Mouse (Mus musculus): ENCODE measurements around the gene Foxp1. TPM values are rescaled to one million over a fixed set of nuclear protein-coding genes. Genes with fewer than 3 reads are reported as not detected.
A peak's percentile ranks its signal among the peaks of the same experiment; 100 is the strongest.

The Foxp1 gene
- polyA plus RNA-seq, 1 experiment from 2014 or later = 148 TPM

DNA sequence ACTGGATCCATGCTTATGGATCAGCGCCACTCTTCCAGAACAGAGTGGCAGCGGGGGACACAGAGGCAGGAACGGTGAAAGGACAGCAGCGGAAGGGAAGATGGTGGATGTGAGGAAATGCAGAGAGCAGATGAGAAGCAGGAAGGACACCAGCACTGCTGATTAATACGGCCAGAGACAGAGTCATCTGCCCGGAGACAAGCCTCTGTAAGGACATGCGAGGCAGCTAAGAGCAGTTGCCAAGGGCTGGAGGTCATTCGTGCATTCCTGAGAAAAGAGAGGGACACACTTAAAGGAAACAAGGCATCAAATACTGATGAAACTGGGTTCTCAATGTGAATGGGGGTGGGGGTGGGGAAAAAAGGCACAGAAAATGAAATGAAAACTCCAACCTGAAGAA is 459.6 kb downstream of the Foxp1 start:
- Histone ChIP-seq H3K4me2 (ENCODE audit: low read depth, low read length) (no peak overlapping the region), H3K36me3 (replicated peaks; ENCODE audit: control insufficient read depth, insufficient read depth, low read depth, low read length) (no peaks in the 10 kb centered on the region), H3K27me3 (ENCODE audit: control insufficient read depth, insufficient read depth, low read length) (no peaks in the 10 kb centered on the region), H3K4me3 (ENCODE audit: low read depth, low read length) (no peak overlapping the region), H3K4me1 (ENCODE audit: control insufficient read depth, insufficient read depth, low read length) (no peaks in the 10 kb centered on the region; the same call in 1 of the 2 replicates), H3K9me3 (replicated peaks; ENCODE audit: control insufficient read depth, low read length) (no peaks in the 10 kb centered on the region), H3K27ac (replicated peaks; ENCODE audit: low read depth, low read length) (no peak overlapping the region), H3K9ac (replicated peaks; ENCODE audit: low read length) (no peak overlapping the region)
- 80% methylated on average over 8 of the region's 8 CpGs for WGBS
- no peak for DNase-seq (ENCODE audit: low spot score)
- ATAC-seq (replicated peaks; ENCODE audit: insufficient number of reproducible peaks, low FRiP score, low TSS enrichment, low read depth) = no peak

DNA sequence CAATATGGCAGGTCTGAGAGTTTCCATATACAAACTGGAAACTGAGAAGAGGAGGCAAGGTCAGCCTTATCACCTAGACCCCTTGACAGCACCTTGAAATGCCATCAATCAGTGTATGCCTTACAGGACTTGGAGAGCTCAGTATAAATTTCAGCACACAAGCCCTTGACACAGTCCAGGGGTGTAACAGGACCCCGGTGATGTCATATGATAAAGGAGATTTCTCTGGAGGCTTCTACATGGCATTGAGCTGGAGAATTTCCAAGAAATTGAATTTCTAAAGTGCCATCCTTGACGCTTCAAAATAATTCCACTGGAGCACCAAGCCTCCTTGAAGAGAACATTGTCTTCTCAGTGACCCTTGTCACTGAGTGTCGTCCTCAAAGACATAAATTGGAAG is 463.8 kb downstream of the Foxp1 start:
- no peaks in the 10 kb centered on the region for H3K9me3 ChIP-seq (replicated peaks; ENCODE audit: control insufficient read depth, low read length)
- no peak overlapping the region for H3K27ac ChIP-seq (replicated peaks; ENCODE audit: low read depth, low read length)
- ATAC-seq (replicated peaks; ENCODE audit: insufficient number of reproducible peaks, low FRiP score, low TSS enrichment, low read depth) (no peak), DNase-seq (ENCODE audit: low spot score) (peak; percentile 17)
- no peaks in the 10 kb centered on the region; the same call in 1 of the 2 replicates for H3K4me1 ChIP-seq (ENCODE audit: control insufficient read depth, insufficient read depth, low read length)
- H3K9ac ChIP-seq (replicated peaks; ENCODE audit: low read length) = no peak overlapping the region
- WGBS = 59% methylated on average over 3 of the region's 3 CpGs
- H3K4me3 ChIP-seq (ENCODE audit: low read depth, low read length) = no peak overlapping the region
- no peak overlapping the region for H3K4me2 ChIP-seq (ENCODE audit: low read depth, low read length)
- no peaks in the 10 kb centered on the region for H3K36me3 ChIP-seq (replicated peaks; ENCODE audit: control insufficient read depth, insufficient read depth, low read depth, low read length)
- no peaks in the 10 kb centered on the region for H3K27me3 ChIP-seq (ENCODE audit: control insufficient read depth, insufficient read depth, low read length)

- H3K27ac ChIP-seq (replicated peaks; ENCODE audit: low read depth, low read length) = no peak overlapping the region
- H3K27me3 ChIP-seq (ENCODE audit: control insufficient read depth, insufficient read depth, low read length) = no peaks in the 10 kb centered on the region
- 91% methylated on average over 4 of the region's 4 CpGs for WGBS
- no peaks in the 10 kb centered on the region for H3K36me3 ChIP-seq (replicated peaks; ENCODE audit: control insufficient read depth, insufficient read depth, low read depth, low read length)
- H3K4me3 ChIP-seq (ENCODE audit: low read depth, low read length) = no peak overlapping the region
- H3K4me1 ChIP-seq (ENCODE audit: control insufficient read depth, insufficient read depth, low read length) = no peaks in the 10 kb centered on the region; the same call in 1 of the 2 replicates
- ATAC-seq (replicated peaks; ENCODE audit: insufficient number of reproducible peaks, low FRiP score, low TSS enrichment, low read depth) (no peak), DNase-seq (ENCODE audit: low spot score) (no peak)
- no peak overlapping the region for H3K4me2 ChIP-seq (ENCODE audit: low read depth, low read length)
- H3K9ac ChIP-seq (replicated peaks; ENCODE audit: low read length) = no peak overlapping the region
- H3K9me3 ChIP-seq (replicated peaks; ENCODE audit: control insufficient read depth, low read length) = no peaks in the 10 kb centered on the region
These were observed 465.4 kb downstream of the Foxp1 start for GRCm38 (mm10) chr6:99057113-99057553.

DNA sequence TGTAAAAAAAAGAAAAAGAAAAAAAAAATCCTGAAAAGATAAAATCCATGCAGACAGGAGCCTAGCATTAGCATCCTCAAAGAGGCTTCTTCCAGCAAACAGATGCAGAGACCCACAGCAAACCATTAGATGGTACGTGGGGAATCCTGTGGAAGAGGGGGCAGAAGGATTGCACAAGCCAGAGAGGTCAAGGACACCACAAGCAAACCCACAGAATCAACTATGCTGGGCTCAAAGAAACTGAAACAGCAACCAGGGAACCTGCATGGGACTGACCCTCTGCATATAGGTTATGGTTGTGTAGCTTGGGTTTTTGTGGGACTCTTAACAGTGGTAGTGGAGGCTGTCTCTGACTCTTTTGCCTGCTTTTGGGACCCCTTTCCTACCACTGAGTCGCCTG is 466.1 kb downstream of the Foxp1 start:
- Histone ChIP-seq H3K9me3 (replicated peaks; ENCODE audit: control insufficient read depth, low read length) (no peaks in the 10 kb centered on the region), H3K27ac (replicated peaks; ENCODE audit: low read depth, low read length) (no peak overlapping the region), H3K4me2 (ENCODE audit: low read depth, low read length) (no peak overlapping the region), H3K36me3 (replicated peaks; ENCODE audit: control insufficient read depth, insufficient read depth, low read depth, low read length) (no peaks in the 10 kb centered on the region), H3K27me3 (ENCODE audit: control insufficient read depth, insufficient read depth, low read length) (no peaks in the 10 kb centered on the region), H3K9ac (replicated peaks; ENCODE audit: low read length) (no peak overlapping the region), H3K4me3 (ENCODE audit: low read depth, low read length) (no peak overlapping the region), H3K4me1 (ENCODE audit: control insufficient read depth, insufficient read depth, low read length) (no peaks in the 10 kb centered on the region; the same call in 1 of the 2 replicates)
- ATAC-seq (replicated peaks; ENCODE audit: insufficient number of reproducible peaks, low FRiP score, low TSS enrichment, low read depth) (no peak), DNase-seq (ENCODE audit: low spot score) (no peak)
- WGBS = 69% methylated on average over 2 of the region's 2 CpGs

DNA sequence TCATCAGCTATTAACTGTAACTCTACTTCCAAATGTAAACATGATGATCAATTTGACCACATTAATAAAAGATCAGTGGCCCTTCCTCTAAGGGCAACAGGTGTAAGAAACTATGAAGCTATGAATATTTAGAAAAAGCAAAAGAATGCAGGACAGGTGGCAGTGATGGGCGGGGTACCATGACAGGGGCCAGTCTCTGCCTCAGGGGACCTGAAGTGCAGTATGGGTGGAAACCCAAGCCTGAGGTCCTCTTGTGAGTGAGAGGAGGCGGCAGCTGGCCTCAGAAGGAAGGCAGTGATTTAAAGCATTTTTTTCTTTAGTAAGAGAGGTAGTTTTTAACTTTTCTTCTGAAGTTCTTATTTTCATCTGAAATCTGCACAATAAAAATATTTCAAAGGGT is 468.5 kb downstream of the Foxp1 start:
- no peak overlapping the region for H3K4me3 ChIP-seq (ENCODE audit: low read depth, low read length)
- 76% methylated on average over 2 of the region's 2 CpGs for WGBS
- H3K4me1 ChIP-seq (ENCODE audit: control insufficient read depth, insufficient read depth, low read length) = no peaks in the 10 kb centered on the region; the same call in 1 of the 2 replicates
- ATAC-seq (replicated peaks; ENCODE audit: insufficient number of reproducible peaks, low FRiP score, low TSS enrichment, low read depth) (no peak), DNase-seq (ENCODE audit: low spot score) (no peak)
- no peaks in the 10 kb centered on the region for H3K9me3 ChIP-seq (replicated peaks; ENCODE audit: control insufficient read depth, low read length)
- H3K27me3 ChIP-seq (ENCODE audit: control insufficient read depth, insufficient read depth, low read length) = no peaks in the 10 kb centered on the region
- H3K9ac ChIP-seq (replicated peaks; ENCODE audit: low read length) = no peak overlapping the region
- H3K4me2 ChIP-seq (ENCODE audit: low read depth, low read length) = no peak overlapping the region
- no peak overlapping the region for H3K27ac ChIP-seq (replicated peaks; ENCODE audit: low read depth, low read length)
- no peaks in the 10 kb centered on the region for H3K36me3 ChIP-seq (replicated peaks; ENCODE audit: control insufficient read depth, insufficient read depth, low read depth, low read length)

GRCm38 (mm10) chr6:99053111-99053510 is 469.4 kb downstream of the Foxp1 start:
- no peak overlapping the region for H3K4me3 ChIP-seq (ENCODE audit: low read depth, low read length)
- no peak overlapping the region for H3K4me2 ChIP-seq (ENCODE audit: low read depth, low read length)
- no peak for DNase-seq (ENCODE audit: low spot score)
- no peaks in the 10 kb centered on the region for H3K4me1 ChIP-seq (ENCODE audit: control insufficient read depth, insufficient read depth, low read length)
- no peak overlapping the region for H3K9ac ChIP-seq (replicated peaks; ENCODE audit: low read length)
- H3K27me3 ChIP-seq (ENCODE audit: control insufficient read depth, insufficient read depth, low read length) = no peaks in the 10 kb centered on the region
- H3K9me3 ChIP-seq (replicated peaks; ENCODE audit: control insufficient read depth, low read length) = no peaks in the 10 kb centered on the region
- 86% methylated on average over 7 of the region's 7 CpGs for WGBS
- no peak for ATAC-seq (replicated peaks; ENCODE audit: insufficient number of reproducible peaks, low FRiP score, low TSS enrichment, low read depth)
- H3K36me3 ChIP-seq (replicated peaks; ENCODE audit: control insufficient read depth, insufficient read depth, low read depth, low read length) = no peaks in the 10 kb centered on the region
- H3K27ac ChIP-seq (replicated peaks; ENCODE audit: low read depth, low read length) = no peak overlapping the region

DNA sequence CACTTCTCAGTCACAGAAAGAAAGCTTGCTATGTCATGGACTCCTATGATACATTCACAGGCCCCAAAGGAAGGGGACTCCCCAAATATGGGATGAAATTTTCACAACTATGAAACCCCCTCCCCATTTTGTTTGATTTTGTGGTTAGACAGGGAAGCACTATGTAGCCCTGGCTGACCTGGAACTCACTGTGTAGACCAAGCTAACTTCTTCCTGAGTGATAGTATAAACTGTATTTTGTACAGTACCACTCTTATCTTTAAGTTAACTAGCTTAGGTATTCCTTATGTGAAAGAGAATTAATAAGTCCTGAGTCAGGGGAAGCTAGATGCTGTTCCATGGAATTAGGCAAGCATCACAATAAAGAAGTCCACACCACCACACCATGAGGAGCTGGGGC is 470.8 kb downstream of the Foxp1 start:
- H3K4me2 ChIP-seq (ENCODE audit: low read depth, low read length) = no peak overlapping the region
- no peaks in the 10 kb centered on the region for H3K36me3 ChIP-seq (replicated peaks; ENCODE audit: control insufficient read depth, insufficient read depth, low read depth, low read length)
- no peak overlapping the region for H3K4me3 ChIP-seq (ENCODE audit: low read depth, low read length)
- ATAC-seq (replicated peaks; ENCODE audit: insufficient number of reproducible peaks, low FRiP score, low TSS enrichment, low read depth) = no peak
- H3K9me3 ChIP-seq (replicated peaks; ENCODE audit: control insufficient read depth, low read length) = no peaks in the 10 kb centered on the region
- no peak for DNase-seq (ENCODE audit: low spot score)
- no peaks in the 10 kb centered on the region for H3K4me1 ChIP-seq (ENCODE audit: control insufficient read depth, insufficient read depth, low read length)
- no peak overlapping the region for H3K27ac ChIP-seq (replicated peaks; ENCODE audit: low read depth, low read length)
- H3K27me3 ChIP-seq (ENCODE audit: control insufficient read depth, insufficient read depth, low read length) = no peaks in the 10 kb centered on the region
- H3K9ac ChIP-seq (replicated peaks; ENCODE audit: low read length) = no peak overlapping the region

DNA sequence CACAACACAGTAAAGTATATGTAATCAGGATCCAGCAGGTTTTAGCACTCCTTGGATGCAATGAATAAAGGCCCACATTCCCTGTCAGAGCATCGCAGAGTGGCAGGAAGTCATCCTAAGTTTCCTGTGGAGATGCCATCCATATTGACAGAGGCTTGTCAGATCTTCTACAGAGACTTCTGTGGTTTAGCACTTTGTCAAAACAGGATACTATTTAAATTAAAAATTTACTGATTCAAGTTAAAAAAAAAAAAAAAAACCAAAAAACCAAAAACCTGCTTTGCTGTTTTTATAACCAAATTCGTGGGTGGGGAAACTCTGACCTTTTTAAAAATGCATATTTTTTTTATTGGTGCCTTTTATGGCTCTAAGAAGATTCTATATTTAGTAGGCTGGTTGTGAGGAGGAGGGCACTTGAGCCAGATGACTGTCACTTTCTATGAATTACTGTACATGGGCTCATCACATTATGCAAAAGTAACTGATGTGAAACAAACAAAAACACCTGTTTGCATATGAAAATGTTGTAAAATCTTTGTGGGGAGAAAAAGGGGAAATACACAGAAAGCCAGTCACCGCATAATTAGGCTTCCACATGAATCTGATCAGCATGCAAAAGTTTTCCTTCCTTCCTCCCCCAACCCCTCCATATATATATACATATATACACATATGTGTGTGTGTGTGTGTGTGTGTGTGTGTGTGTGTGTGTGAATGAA is 472.1 kb downstream of the Foxp1 start:
- Histone ChIP-seq H3K4me1 (ENCODE audit: control insufficient read depth, insufficient read depth, low read length) (no peaks in the 10 kb centered on the region), H3K9me3 (replicated peaks; ENCODE audit: control insufficient read depth, low read length) (no peaks in the 10 kb centered on the region), H3K36me3 (replicated peaks; ENCODE audit: control insufficient read depth, insufficient read depth, low read depth, low read length) (no peaks in the 10 kb centered on the region), H3K27me3 (ENCODE audit: control insufficient read depth, insufficient read depth, low read length) (no peaks in the 10 kb centered on the region), H3K9ac (replicated peaks; ENCODE audit: low read length) (no peak overlapping the region), H3K4me3 (ENCODE audit: low read depth, low read length) (no peak overlapping the region), H3K27ac (replicated peaks; ENCODE audit: low read depth, low read length) (no peak overlapping the region), H3K4me2 (ENCODE audit: low read depth, low read length) (no peak overlapping the region)
- no peak for ATAC-seq (replicated peaks; ENCODE audit: insufficient number of reproducible peaks, low FRiP score, low TSS enrichment, low read depth)
- WGBS = 93% methylated on average over 3 of the region's 3 CpGs
- no peak for DNase-seq (ENCODE audit: low spot score)

Measured in embryonic facial prominence, embryonic 11.5 days (tissue).